Comparison of ENCODE assay signal across 28 mouse cellular contexts in genomic region chr9:84966558-84967154, GRCm38 (mm10).
A peak's percentile ranks its signal among the peaks of the same experiment; 100 is the strongest.
DNase-seq lines count a peak whose midpoint lies in the region; ATAC-seq and TF ChIP-seq lines count a peak whose summit lies in the region.
"Had no signal": no experiment of that assay in that cellular context is flagged by ENCODE, and none has a peak within 500 bp of the region (broad histone marks: within the 10 kb centered on the region; RNA-seq: fewer than 3 reads in every experiment).

No protein-coding gene starts in this region.

- 78% methylated on average over 11 of the region's 11 CpGs for WGBS in limb, embryonic 12.5 days
- whole genome bisulfite sequencing in limb, embryonic 10.5 days, result 94% methylated on average over 11 of the region's 11 CpGs
- WGBS in heart, embryonic 10.5 days, result 76% methylated on average over 11 of the region's 11 CpGs
- 54% methylated on average over 11 of the region's 11 CpGs for WGBS in heart, embryonic 16.5 days
- WGBS in limb, embryonic 14.5 days, result 66% methylated on average over 11 of the region's 11 CpGs
- 85% methylated on average over 11 of the region's 11 CpGs for WGBS in liver, embryonic 11.5 days

- no peak overlapping the region for H3K4me3 ChIP-seq in limb, embryonic 12.5 days (replicated peaks)
- H3K4me3 ChIP-seq in limb, embryonic 10.5 days, result no peak overlapping the region
- H3K4me3 ChIP-seq in heart, embryonic 10.5 days, result no peak overlapping the region
- H3K4me3 ChIP-seq in heart, embryonic 16.5 days (ENCODE audit: low read length), result no peak overlapping the region
- no peak overlapping the region for H3K4me3 ChIP-seq in limb, embryonic 14.5 days (replicated peaks; ENCODE audit: low read length)
- no peak overlapping the region for H3K4me3 ChIP-seq in liver, embryonic 11.5 days (ENCODE audit: low read depth, low read length)
- H3K4me3 ChIP-seq: forebrain, embryonic 12.5 days; gastrocnemius, adult 2 months; hindbrain, embryonic 13.5 days; kidney, embryonic 15.5 days; left cerebral cortex, adult 2 months; liver, embryonic 13.5 days; midbrain, embryonic 12.5 days had no signal

- 0 out of 2 replicates have a peak, but pooled peaks cover 5% of the 10 kb centered on the region for H3K4me1 ChIP-seq in limb, embryonic 12.5 days (replicated peaks)
- H3K4me1 ChIP-seq in limb, embryonic 10.5 days, result no peaks in the 10 kb centered on the region
- H3K4me1 ChIP-seq in heart, embryonic 10.5 days, result peaks cover 4% of the 10 kb centered on the region; the same call in 1 of the 2 replicates
- peaks cover 8% of the 10 kb centered on the region; the same call in 1 of the 2 replicates for H3K4me1 ChIP-seq in heart, embryonic 16.5 days (ENCODE audit: control insufficient read depth, insufficient read depth, low read length)
- H3K4me1 ChIP-seq in limb, embryonic 14.5 days (ENCODE audit: control insufficient read depth, insufficient read depth, low read length), result peaks cover 3% of the 10 kb centered on the region; the same call in 1 of the 2 replicates
- no peaks in the 10 kb centered on the region for H3K4me1 ChIP-seq in liver, embryonic 11.5 days (replicated peaks; ENCODE audit: control insufficient read depth, insufficient read depth, low read length)
- H3K4me1 ChIP-seq: forebrain, embryonic 12.5 days; hindbrain, embryonic 13.5 days; kidney, embryonic 15.5 days; liver, embryonic 13.5 days; midbrain, embryonic 12.5 days had no signal

- no peak for ATAC-seq in limb, embryonic 12.5 days (ENCODE audit: insufficient number of reproducible peaks, insufficient read depth, low FRiP score, low TSS enrichment, low read depth)
- ATAC-seq in heart, embryonic 16.5 days (replicated peaks; ENCODE audit: extremely low read depth, insufficient read depth, low FRiP score), result peak; percentile 89
- no peak for ATAC-seq in limb, embryonic 14.5 days (ENCODE audit: low FRiP score, low read depth)
- no peak for ATAC-seq in liver, embryonic 11.5 days (replicated peaks; ENCODE audit: low FRiP score)
- ATAC-seq: activated CD4-positive, CD25-positive, alpha-beta regulatory T cell, adult 4 months had no signal

- no peak overlapping the region for H3K4me2 ChIP-seq in limb, embryonic 12.5 days
- H3K4me2 ChIP-seq in heart, embryonic 16.5 days (ENCODE audit: low read depth, low read length), result no peak overlapping the region
- H3K4me2 ChIP-seq in limb, embryonic 14.5 days (replicated peaks; ENCODE audit: low read depth, low read length, severe bottlenecking), result no peak overlapping the region
- no peak overlapping the region for H3K4me2 ChIP-seq in liver, embryonic 11.5 days
- H3K4me2 ChIP-seq: forebrain, embryonic 12.5 days; hindbrain, embryonic 13.5 days; kidney, embryonic 15.5 days; liver, embryonic 13.5 days; lung, embryonic 14.5 days; midbrain, embryonic 12.5 days had no signal

- no peak for TF ChIP-seq POLR2A in limb, embryonic 14.5 days (IDR thresholded peaks at IDR 0.05; ENCODE audit: borderline replicate concordance, extremely low read depth, insufficient read depth, insufficient read length)

- no peak overlapping the region for H3K9ac ChIP-seq in limb, embryonic 12.5 days (replicated peaks)
- H3K9ac ChIP-seq in heart, embryonic 16.5 days (ENCODE audit: low read length), result no peak overlapping the region
- H3K9ac ChIP-seq in limb, embryonic 14.5 days (ENCODE audit: low read depth, low read length, severe bottlenecking), result no peak overlapping the region
- H3K9ac ChIP-seq in liver, embryonic 11.5 days (ENCODE audit: low read depth, low read length), result no peak overlapping the region
- H3K9ac ChIP-seq: forebrain, embryonic 12.5 days; hindbrain, embryonic 13.5 days; kidney, embryonic 15.5 days; liver, embryonic 13.5 days; lung, embryonic 14.5 days; midbrain, embryonic 12.5 days had no signal

- DNase-seq in limb, embryonic 10.5 days (ENCODE audit: low spot score), result no peak
- DNase-seq in heart, embryonic 10.5 days (ENCODE audit: low spot score), result no peak
- DNase-seq in limb, embryonic 14.5 days (ENCODE audit: low spot score), result no peak
- DNase-seq in liver, embryonic 11.5 days (ENCODE audit: low spot score), result no peak
- no peak for DNase-seq in ovary, postnatal 36 days (ENCODE audit: low spot score)
- DNase-seq in layer of hippocampus, adult 11-12 months (ENCODE audit: low spot score), result no peak
- DNase-seq: adrenal gland, adult 8-10 months; cerebellum, adult 11-12 months; cerebellum, postnatal 14 days; gastrocnemius, adult 2 months; kidney, adult 11 months; kidney, postnatal 4 days; layer of hippocampus, adult 9-11 months; left cerebral cortex, postnatal 4 days; liver, embryonic 13.5 days; lung, embryonic 14.5 days; retina, postnatal 1 day; right cerebral cortex, postnatal 25 days; spleen, adult 18-20 months; thymus, postnatal 25 days had no signal

- H3K27me3 ChIP-seq in limb, embryonic 12.5 days, result no peaks in the 10 kb centered on the region
- H3K27me3 ChIP-seq in limb, embryonic 10.5 days (ENCODE audit: low read depth, poor library complexity, severe bottlenecking), result no peaks in the 10 kb centered on the region
- H3K27me3 ChIP-seq in heart, embryonic 10.5 days (ENCODE audit: insufficient read depth, poor library complexity, severe bottlenecking), result no peaks in the 10 kb centered on the region
- no peaks in the 10 kb centered on the region for H3K27me3 ChIP-seq in heart, embryonic 16.5 days (ENCODE audit: control insufficient read depth, insufficient read depth, low read length)
- no peaks in the 10 kb centered on the region for H3K27me3 ChIP-seq in limb, embryonic 14.5 days (ENCODE audit: control insufficient read depth, insufficient read depth, low read length)
- no peaks in the 10 kb centered on the region for H3K27me3 ChIP-seq in liver, embryonic 11.5 days (replicated peaks; ENCODE audit: control insufficient read depth, insufficient read depth, low read length)
- H3K27me3 ChIP-seq: forebrain, embryonic 12.5 days; hindbrain, embryonic 13.5 days; kidney, embryonic 15.5 days; liver, embryonic 13.5 days; midbrain, embryonic 12.5 days had no signal

- H3K36me3 ChIP-seq in limb, embryonic 12.5 days, result no peaks in the 10 kb centered on the region
- no peaks in the 10 kb centered on the region for H3K36me3 ChIP-seq in limb, embryonic 10.5 days
- H3K36me3 ChIP-seq in heart, embryonic 10.5 days, result no peaks in the 10 kb centered on the region
- no peaks in the 10 kb centered on the region for H3K36me3 ChIP-seq in heart, embryonic 16.5 days (ENCODE audit: control insufficient read depth, insufficient read depth)
- H3K36me3 ChIP-seq in limb, embryonic 14.5 days (ENCODE audit: control insufficient read depth, insufficient read depth, low read length), result no peaks in the 10 kb centered on the region
- H3K36me3 ChIP-seq in liver, embryonic 11.5 days (ENCODE audit: control insufficient read depth, insufficient read depth, low read length), result no peaks in the 10 kb centered on the region
- H3K36me3 ChIP-seq: forebrain, embryonic 12.5 days; hindbrain, embryonic 13.5 days; kidney, embryonic 15.5 days; liver, embryonic 13.5 days; midbrain, embryonic 12.5 days had no signal

- peak overlapping the region; percentile 35; the same call in 1 of the 2 replicates for H3K27ac ChIP-seq in limb, embryonic 12.5 days
- H3K27ac ChIP-seq in limb, embryonic 10.5 days, result no peak overlapping the region
- peak overlapping the region; percentile 84 for H3K27ac ChIP-seq in heart, embryonic 10.5 days
- H3K27ac ChIP-seq in heart, embryonic 16.5 days (ENCODE audit: low read length), result peak overlapping the region; percentile 88
- H3K27ac ChIP-seq in limb, embryonic 14.5 days (replicated peaks; ENCODE audit: low read depth, low read length), result 0 out of 2 replicates have a peak overlapping the region, but pooled peaks have one; percentile 38
- H3K27ac ChIP-seq in liver, embryonic 11.5 days (ENCODE audit: low read depth, low read length), result no peak overlapping the region
- H3K27ac ChIP-seq: forebrain, embryonic 12.5 days; gastrocnemius, adult 2 months; hindbrain, embryonic 13.5 days; kidney, embryonic 15.5 days; left cerebral cortex, adult 2 months; liver, embryonic 13.5 days; midbrain, embryonic 12.5 days had no signal

- H3K9me3 ChIP-seq in limb, embryonic 12.5 days, result no peaks in the 10 kb centered on the region
- no peaks in the 10 kb centered on the region for H3K9me3 ChIP-seq in limb, embryonic 10.5 days (replicated peaks)
- no peaks in the 10 kb centered on the region for H3K9me3 ChIP-seq in heart, embryonic 10.5 days
- H3K9me3 ChIP-seq in heart, embryonic 16.5 days (replicated peaks; ENCODE audit: control insufficient read depth, low read length), result no peaks in the 10 kb centered on the region
- no peaks in the 10 kb centered on the region for H3K9me3 ChIP-seq in limb, embryonic 14.5 days (ENCODE audit: control insufficient read depth, low read length)
- no peaks in the 10 kb centered on the region for H3K9me3 ChIP-seq in liver, embryonic 11.5 days (ENCODE audit: control insufficient read depth, low read length)
- H3K9me3 ChIP-seq: forebrain, embryonic 12.5 days; hindbrain, embryonic 13.5 days; kidney, embryonic 15.5 days; liver, embryonic 13.5 days; midbrain, embryonic 12.5 days had no signal

Comparison
In these comparisons a context has a peak if more than half of its experiments do, and no peak if none do; other contexts are left out.
1. H3K27ac ChIP-seq: peak in limb, embryonic 12.5 days (single experiment), heart, embryonic 10.5 days (single experiment), heart, embryonic 16.5 days (single experiment) and limb, embryonic 14.5 days (single experiment); none in limb, embryonic 10.5 days (single experiment) and liver, embryonic 11.5 days (single experiment).